Mouse (Mus musculus) cerebral cortex, adult 2 months (tissue): ENCODE measurements around the gene Gm37240.

Experiments used
- WGBS: fragments of 180-500 bp; shearing (Covaris S2); methylation state at CpG from one replicate; pipeline ENCODE4 v1.1.7; 2018; 5-methylcytosine and 5-hydroxymethylcytosine counted together

The Gm37240 gene

DNA sequence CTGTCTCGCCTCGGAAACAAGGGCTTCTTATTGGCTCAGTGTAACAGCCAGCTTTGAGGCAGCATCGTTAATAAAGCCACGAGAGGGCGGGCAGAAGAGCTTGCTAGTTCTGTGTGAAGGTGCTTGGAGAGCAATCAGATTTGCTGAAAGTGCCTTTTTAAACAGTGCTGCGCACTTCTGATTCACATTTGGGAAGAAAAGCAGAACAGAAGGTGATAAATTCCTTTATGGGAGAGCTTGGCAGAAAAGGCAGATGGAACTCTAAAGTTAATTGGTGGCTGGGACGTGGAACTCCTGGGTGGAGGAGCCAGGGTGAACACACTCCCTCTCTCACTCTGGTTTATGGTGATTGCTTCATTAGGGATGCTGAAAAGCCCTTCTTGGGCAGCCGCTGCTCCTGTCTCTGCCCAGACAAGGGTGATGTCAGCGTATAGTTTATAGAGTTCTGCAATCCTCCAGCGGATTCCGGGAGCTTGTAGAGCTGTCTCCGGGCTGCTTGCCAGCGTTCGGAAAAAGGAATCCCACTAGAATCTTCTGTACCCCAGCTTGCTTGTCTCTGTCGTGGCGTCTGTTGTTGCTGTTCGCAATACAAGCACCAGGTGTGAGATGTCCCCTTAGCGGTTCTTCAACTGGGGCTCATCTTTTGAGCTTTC, 1141.7 kb downstream of the Gm37240 start:
- WGBS: 10% methylated on average over 18 of the region's 18 CpGs

DNA sequence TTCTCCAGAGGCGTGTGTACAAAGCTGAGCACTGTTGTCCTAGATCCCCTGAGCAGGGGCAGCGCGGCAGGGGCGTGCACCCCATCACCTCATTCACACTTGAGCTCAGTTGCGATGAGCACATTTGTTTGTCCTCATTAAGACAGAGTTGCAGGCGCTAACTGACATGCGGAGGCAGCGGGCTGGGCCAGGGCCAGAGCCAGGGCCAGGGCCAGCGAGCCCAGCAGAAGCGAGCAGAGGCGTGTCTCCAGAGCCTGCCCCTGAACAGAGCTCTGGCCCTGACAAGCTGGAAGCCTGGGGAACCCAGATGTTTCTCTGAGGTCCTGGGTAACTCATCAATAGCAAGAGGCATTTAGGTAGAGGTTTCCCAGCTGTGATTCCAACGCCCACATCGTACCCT, 1142.6 kb downstream of the Gm37240 start:
- 45% methylated on average over 13 of the region's 13 CpGs for WGBS

DNA sequence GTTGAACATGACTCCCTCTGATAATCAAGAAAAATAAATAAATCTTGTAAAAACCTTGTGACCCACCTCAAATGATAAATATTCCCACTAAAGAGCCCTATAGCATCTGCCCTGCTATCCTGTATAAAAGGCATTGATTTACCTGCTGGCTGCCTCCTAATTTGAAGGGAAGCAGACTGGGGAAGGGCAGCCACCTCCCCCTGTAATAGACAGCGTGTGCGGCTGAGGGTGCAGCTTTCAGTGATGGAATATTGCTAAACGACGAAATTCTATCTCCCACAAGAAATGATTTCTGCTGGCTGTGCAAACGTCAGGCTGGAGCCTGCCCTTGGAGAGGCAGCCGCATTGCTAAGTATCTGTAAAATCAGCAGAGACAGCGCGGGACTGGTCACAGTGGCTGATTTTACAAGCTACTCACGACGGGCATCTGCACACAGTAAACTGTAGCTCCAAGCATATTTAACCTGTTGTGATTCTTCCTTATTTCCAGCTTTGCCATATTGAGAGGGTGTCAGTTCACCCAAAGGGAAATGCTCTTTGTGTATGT, 1147.2 kb downstream of the Gm37240 start:
- 65% methylated on average over 10 of the region's 10 CpGs for WGBS

DNA sequence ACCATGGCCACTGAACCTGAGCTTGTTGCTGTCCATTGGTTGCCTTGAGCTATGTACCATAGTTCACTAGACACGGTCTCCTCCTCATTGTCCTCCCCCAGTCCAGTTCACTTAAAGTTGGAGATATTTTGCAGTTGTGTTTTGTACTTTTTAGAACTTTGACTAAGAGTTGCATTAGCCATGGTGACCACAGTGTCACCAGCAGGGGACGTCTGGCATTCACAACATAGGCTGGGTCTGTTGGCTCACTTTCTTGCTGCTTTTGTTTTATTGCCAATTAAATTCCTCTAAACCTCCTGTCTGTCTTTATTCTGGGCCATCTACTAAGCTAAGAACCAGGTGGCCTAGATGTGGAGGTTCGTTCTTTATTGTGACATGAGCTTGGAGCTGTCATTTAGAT, 1150.2 kb downstream of the Gm37240 start:
- 73% methylated on average over 3 of the region's 3 CpGs for WGBS

DNA sequence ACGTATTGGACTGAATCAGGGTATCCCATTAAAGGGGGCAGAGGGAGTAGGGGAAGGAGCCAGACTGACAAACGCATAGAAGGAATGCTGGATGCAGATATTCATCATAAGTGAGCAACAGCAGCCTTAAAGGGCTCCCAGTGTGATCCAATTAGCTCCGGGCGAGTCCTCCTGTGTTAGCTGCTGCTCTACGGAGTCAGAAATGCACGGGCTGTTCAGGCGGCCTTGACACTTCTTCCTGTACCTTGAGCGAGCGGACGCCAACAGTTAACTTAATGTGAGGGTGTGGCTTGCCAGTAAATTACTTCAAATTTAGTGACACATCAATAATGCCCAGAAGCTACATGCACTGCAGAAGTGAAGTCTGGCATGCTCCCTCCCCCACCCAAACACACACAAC, 1151.6 kb downstream of the Gm37240 start:
- 87% methylated on average over 10 of the region's 10 CpGs for WGBS

DNA sequence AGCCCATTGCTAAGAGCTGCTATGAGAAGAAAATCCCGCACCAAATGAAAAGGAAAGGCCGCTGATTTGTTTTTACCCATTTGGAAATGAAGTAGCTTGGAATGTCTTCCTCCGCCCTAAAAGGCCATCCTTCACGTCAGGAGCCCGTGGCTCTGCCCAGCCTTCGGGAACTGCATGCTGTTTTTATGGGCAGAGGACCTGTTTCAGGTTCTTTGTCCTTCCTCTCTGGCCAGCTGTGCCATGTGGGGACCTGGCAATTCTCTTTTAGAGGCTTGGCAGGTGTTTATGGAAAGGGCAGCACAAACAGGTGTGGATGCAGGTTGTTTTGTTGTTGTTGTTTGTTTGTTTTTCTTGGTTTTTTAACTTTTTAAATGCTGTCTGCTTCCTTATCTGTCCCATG, 1154.8 kb downstream of the Gm37240 start:
- 49% methylated on average over 6 of the region's 6 CpGs for WGBS

DNA sequence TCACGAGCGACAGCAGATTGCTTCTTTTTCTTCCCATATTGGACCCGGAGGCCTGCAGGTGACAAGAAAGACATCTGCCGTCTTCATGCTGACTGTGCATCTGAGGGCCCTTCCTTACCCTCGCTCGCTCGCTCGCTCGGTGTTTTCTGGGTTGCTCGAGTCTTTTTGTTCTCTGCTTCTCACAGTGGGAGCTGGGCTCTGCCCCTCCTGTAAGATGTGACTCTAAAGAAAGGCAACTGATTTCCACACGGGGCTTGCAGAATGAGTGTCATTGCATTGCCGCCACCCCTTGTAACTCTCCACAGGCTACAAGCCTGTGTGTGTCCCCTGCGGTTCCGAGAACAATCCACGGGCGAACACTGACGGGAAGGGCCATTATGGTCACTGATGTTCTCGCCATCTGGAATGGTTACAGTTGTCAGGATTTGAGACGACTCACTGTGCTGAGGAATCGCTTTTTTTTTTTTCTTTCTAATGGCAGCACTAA, 1155.3 kb downstream of the Gm37240 start:
- whole genome bisulfite sequencing: 6% methylated on average over 20 of the region's 20 CpGs

DNA sequence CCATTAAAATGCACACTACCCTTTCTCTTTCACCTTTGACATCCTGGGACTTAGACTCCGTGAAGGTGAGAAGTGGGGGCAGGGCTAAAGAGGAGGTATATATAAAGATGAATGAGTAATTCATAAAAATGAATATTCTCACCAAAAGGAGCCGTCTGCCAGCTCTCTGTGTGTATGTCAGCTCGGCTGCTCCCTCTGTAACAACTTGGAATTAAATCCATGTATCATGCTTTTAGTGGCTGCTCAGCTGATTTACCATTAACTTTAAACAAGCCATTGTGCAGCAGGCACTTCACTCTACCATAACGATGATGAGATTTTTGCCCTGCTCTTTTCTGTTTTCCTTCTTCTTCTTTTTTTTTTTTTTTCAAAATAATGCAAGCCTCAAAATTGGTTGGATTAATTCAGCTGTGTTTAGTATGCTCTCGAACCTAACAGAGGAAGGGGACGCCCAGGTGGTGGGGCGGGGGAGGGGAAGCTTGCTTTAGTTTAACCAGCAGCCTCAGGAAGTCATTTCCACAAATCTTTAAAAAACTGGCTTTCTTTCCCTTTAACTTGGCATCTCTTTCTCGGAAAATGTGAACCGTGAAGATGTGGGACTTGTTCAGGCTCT, 1155.8 kb downstream of the Gm37240 start:
- 12% methylated on average over 9 of the region's 9 CpGs for WGBS

DNA sequence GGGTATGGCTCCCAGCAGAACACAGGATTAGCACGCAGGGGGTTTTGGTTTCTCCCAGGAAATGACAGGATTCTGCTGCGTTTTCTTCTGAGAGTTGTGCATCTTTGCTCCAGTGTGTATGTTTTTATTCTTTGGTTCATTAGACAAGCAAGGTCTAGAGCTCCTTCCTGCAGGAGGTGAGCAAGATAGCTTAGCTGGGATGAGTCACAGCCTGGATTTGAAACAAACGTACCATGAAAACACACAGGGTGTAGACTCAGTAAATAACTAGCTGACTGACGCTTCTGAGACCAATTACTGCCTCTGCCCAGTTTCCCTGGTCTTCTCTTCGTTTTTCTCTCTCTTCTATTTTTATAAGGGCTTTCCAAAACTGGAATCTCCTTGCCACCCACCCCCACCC, 1156.3 kb downstream of the Gm37240 start:
- WGBS: 46% methylated on average over 5 of the region's 5 CpGs

DNA sequence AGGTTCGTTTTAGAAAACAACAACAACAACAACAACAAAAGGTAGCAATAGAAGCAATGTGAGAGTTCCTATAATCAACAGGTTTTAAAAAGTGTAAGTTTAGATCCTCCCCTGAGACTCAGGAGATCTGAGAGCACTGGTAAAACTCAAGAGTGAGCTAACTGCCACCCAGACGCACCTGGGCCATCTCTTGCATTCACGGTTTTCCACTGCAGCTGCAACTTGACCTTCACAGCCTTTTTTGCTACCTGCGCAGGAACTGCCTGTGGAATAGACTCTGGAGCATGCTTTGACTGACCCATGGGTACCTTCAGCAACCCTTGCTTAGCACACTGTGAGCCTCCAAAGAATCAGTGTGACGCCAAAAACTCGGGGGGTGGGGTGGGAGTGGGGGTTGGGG, 1157.5 kb downstream of the Gm37240 start:
- 90% methylated on average over 6 of the region's 6 CpGs for WGBS

DNA sequence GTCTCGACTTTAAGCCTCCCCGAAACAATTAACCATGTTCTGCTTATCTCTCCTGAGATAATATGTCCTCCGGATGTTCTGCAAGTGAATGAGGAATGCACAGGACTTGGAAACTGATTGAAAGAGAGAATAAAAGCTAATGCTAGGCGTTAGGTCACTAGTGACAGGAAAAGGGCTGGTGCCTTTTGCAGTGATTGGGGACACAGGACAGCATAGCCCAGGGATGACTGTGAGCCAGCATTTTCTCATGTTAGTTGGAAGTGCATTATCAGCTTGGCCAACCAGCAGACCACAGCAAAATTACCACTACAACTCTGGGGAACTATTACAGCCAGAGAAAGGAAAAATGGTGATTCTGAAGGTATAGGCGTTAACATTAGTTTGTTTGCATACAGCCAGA, 1163.3 kb downstream of the Gm37240 start:
- WGBS: 71% methylated on average over 5 of the region's 5 CpGs

DNA sequence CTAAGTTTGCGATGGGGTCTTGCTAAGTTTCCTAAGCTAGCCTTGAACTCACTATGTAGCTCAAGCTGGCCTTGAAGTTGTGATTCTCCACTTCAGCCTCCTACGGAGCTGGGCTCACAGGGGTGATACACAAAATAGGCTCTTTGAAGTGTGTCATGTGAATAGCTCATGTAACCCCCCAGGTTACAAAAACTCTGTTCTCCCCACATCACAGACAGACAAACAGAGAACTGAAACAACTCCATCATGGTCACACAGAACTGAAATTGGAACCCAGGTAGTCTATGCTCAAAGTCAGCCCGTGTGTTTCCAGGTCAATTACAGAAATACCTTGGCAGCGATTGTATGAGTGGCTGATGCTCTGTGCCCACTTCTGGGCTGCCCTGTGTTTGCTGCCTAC, 1164.6 kb downstream of the Gm37240 start:
- WGBS: 94% methylated on average over 4 of the region's 4 CpGs

DNA sequence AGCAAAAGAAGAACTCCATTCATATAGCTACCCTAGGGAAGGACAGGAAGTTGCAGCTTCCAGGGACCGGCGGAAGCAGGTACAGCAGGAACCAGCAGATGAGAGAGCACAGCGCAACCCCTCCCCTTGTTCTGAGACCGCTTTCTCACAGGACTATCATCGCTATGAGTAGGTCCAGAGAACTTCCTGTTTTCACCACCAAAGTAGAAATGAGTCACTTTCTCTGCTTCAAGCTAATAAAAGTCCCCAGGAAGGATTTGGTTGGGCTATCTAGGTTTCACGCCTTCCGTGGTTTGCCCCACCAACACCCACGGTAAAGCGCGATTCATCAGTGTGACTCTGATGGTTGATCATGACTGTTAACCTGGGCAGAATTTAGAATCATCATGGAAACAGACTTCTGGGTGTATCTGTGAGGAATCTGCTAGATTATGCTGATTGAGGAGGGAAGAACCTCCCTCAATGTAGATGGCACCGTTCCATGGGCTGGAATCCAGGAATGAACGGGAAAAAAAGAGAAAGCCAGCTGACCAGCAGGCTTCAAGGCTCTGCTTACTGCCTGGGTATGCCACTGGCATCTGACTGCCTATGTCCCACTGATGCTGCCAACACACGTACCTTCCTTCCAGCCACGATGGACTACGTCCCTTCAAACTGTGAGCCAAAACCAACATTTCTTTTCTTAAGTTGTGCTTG, 1172.1 kb downstream of the Gm37240 start:
- 78% methylated on average over 15 of the region's 15 CpGs for WGBS

DNA sequence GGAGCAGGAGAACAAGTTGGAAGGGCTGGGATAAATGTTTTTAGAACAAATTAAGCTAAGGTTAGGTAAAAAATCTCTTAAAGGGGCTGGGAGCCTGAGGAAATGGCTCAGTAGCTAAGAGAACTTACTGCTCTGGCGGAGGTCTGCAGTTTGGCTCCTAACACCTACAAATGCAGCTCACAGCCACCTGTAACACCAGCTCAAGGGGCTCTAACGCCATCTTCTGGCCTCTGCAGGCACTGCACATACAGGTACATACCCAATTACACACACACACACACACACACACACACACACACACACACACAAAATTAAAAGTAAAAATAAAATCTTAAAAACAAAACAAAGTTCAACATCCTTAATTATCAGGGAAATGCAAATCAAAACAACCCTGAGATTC, 1174.4 kb downstream of the Gm37240 start:
- 55% methylated on average over 2 of the region's 2 CpGs for WGBS

DNA sequence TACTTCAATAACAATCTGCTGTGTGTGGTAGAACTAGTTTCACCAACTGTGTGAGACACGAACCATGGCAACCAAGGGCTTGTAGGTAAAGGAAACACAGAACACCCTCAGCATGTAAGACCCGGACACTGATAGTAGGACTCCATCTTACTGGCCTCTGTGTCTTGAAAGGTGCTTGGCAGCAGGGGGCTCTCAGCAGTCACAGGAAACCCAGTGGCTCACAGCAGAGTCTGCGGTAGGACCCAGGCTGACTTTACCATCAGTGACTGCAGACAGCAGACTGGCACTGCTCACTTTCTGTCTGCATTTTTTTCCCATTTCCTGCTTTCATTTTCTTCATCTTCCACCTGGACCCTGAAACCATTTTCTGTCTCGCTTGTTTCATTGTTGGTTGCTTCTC, 1176.6 kb downstream of the Gm37240 start:
- WGBS: 89% methylated on average over 4 of the region's 4 CpGs

DNA sequence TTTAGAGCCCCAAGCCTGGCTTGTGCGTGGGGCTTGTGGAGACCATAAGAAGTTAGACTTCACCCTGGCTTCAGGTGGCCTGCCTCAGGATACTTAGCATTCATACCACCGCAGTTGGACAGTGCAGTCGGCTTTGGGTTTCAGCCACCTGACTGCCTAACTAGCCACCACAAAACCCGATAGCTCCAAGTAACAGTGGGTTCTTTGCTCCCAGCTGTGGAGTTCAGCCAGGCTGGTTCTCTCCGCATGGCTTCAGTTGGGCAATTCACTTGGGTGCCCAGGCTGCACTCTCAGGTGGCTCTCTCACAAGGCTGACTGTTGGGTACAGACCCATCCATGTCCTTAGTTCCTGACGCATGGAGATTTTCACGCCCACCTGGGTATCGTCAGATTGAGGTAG, 1177.4 kb downstream of the Gm37240 start:
- 72% methylated on average over 8 of the region's 8 CpGs for WGBS

DNA sequence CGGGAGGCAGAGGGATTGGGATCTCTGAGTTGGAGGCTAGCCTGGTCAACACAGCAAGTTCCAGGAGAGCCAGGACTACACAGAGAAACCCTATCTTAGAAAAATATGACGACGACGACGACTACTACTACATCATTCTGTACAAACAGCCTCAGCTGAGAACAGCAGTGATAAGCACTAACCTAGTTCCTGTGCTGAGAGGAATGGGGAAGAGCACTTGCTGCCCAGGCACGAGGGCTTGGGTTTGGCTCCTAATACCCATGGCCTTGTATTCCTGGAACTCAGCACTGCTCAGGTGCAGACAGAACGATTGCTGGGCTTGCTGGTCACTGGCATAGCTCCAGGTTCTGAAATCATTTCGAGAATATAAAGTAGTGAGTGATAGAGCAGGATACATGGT, 1178.2 kb downstream of the Gm37240 start:
- 81% methylated on average over 8 of the region's 8 CpGs for WGBS

DNA sequence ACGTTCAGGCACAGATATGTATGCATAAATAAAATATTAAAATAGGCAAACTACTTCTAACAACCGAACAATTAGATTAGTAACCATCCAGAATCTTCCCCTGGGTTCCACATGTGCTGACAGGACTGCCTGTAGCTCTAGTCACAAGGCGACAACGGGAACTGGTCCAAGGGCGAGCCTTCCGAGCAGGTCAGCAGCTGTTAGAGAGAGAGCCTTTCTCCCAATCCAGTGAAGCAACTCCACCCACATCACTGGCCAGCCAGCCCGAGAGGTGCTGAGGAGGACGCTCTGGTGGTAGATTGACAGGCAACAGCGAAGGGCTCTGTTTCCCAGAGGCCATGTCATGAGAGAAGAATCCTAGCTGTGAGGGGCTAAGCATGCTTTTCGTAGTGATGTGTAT, 1178.8 kb downstream of the Gm37240 start:
- 90% methylated on average over 10 of the region's 10 CpGs for WGBS

DNA sequence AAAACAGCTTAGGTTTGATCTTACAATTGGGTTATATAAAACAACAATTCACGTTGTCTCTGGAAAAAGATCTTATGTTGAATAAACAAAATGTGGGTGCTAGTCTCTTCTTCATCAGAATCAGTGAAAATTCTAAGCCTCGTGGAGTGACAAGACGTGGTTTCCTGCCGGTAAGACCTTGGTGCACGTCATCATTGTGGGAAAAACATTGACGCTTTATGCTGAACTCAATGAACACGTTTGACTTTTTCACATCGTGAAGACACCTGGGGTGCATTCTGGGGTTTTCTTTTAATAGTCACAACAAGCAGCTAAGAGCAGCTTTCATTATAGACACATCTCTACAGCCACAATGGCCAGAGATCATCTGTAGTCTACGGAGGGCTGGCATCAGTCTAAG, 1182.1 kb downstream of the Gm37240 start:
- 89% methylated on average over 9 of the region's 9 CpGs for WGBS

DNA sequence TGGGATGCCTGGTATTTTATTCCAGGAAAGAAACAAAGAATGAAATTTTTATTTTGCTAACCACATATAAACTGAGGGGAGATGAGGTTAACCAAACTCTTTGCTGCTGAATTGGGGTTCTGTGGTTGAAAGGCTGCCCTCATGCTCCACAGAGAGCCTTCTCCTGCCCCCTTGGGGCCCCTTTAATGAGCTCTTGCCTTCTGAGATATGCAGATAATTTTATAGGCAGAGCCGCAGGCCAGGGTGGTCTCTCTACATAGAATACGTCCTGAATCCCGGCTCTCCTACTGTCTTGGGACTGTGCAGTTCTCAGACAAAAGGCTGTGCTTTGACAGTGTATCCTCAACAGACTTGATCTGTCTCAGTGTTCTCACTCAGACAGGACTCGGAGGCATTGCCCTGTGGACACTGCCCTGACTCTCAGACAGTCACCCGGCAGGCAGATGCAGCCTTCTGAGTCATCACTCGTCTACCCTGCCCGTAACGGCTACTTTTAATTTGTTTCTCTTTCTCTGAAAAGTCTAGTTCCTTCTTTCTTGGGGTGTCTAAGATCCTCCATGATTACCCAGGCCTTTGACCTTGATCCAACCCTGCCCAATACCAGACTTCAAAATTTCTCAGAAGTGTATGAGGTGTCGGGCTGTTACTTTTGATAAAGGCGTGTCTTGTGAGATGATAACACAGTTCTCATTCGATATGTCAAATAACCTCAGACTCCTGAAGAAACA, 1184.1 kb downstream of the Gm37240 start:
- WGBS: 95% methylated on average over 11 of the region's 11 CpGs

DNA sequence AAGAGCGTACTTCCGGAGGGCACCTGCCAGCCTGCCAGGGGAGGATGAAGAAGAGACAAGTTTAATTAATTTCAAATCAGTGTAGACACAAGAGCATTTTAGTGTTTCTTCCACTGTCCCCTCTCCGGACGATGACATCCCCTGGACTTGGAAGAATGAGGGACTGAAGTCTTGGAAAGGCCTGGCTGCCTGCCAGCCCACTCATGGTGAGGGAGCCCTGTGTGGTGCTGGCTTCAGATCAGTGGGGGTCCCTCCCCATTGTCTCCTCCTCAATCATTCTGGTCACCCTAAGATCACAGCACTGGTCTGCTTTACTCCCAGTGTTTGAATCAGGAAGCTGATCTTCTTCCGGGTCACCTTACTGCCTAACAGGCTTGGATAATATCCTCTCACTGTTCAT, 1185.4 kb downstream of the Gm37240 start:
- WGBS: 67% methylated on average over 5 of the region's 5 CpGs

DNA sequence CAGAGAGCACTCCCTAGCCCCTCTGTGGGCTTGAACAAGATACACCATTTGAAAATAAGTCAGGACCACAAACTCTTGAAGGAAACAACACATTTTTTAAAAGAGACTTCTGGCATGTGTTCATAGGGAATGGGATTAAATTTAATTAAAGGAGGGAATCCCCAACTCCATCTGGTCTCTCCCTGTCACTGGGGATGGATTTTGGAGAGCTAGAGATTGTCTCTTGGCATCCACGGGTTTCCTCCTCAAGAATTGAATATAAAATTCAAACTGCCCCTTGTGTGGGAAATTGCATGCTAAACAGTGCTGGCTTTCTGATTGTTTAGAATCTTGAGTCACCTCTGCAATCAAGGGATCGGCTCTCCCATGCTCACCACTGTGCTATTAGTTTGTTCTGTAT, 1185.8 kb downstream of the Gm37240 start:
- 72% methylated on average over 2 of the region's 2 CpGs for WGBS
